Mouse (Mus musculus) ovary, adult 18-20 months (tissue): Measurements from ENCODE around the gene Agap2.

ENCODE experiments used
- DNase-seq: peaks from one replicate; pipeline ENCODE4 v3.0.0; 2022; ENCODE audit warnings: low spot score, mixed read lengths

The Agap2 gene

GRCm38 (mm10) chr10:127137896-127138295 lies 62.8 kb downstream of the Agap2 start:
- DNase-seq: no peak

- DNase-seq: no peak
These were observed 63.5 kb downstream of the Agap2 start for GRCm38 (mm10) chr10:127138328-127139141.

- DNase-seq: no peak
These were observed 65.9 kb downstream of the Agap2 start for GRCm38 (mm10) chr10:127140971-127141370.

- DNase-seq: no peak
These were observed 66.4 kb downstream of the Agap2 start for GRCm38 (mm10) chr10:127141500-127141899.
